Mouse (Mus musculus) CH12.LX (cell line): Measurements from ENCODE around the gene Ermap. TPM values are rescaled to one million over a fixed set of nuclear protein-coding genes. Genes with fewer than 3 reads are reported as not detected.

Experiments
- polyA plus RNA-seq: library from polyadenylated mRNA; unstranded; fragments of >175 nt; gene quantifications from 2 replicates; pipeline ENCODE4 v1.2.1, GENCODE M21; 2012; ENCODE audit warnings: low read depth; ENCODE audit not compliant: insufficient read length
- total RNA-seq, 2 experiments: library from RNA; depleted of rRNA; stranded (reverse); fragments of 300-350 nt in 1 of 2; fragments of >200 nt in 1 of 2; gene quantifications; 2 replicates each; pipeline ENCODE4 v1.2.3; 2012 to 2014

The Ermap gene
- total and polyA plus RNA-seq, 3 experiments: not detected

Other genes with a start within 250 kb of the Ermap start
- 0.34 and 0.46 TPM in 2 replicates for gene Lao1, start 228.4 kb downstream of the Ermap start, total RNA-seq (2012; rRNA removed)
- gene Lao1, start 228.4 kb downstream of the Ermap start, total RNA-seq (2014; rRNA removed): not detected in 2 replicates
- 0.81 and 1.1 TPM in 2 replicates for gene Lao1, start 228.4 kb downstream of the Ermap start, polyA plus RNA-seq
- gene Slc2a1, start 81.3 kb downstream of the Ermap start, total RNA-seq (2012; rRNA removed): 26.8 and 46.2 TPM in 2 replicates
- 55.3 and 64.9 TPM in 2 replicates for gene Slc2a1, start 81.3 kb downstream of the Ermap start, total RNA-seq (2014; rRNA removed)
- gene Slc2a1, start 81.3 kb downstream of the Ermap start, polyA plus RNA-seq: 30.5 and 33.4 TPM in 2 replicates
- 4.6 and 4.7 TPM in 2 replicates for gene Zfp691, start 15.8 kb downstream of the Ermap start, total RNA-seq (2012; rRNA removed)
- 2.3 and 3.2 TPM in 2 replicates for gene Zfp691, start 15.8 kb downstream of the Ermap start, total RNA-seq (2014; rRNA removed)
- 3.8 and 4.0 TPM in 2 replicates for gene Zfp691, start 15.8 kb downstream of the Ermap start, polyA plus RNA-seq
- 15.8 and 16.2 TPM in 2 replicates for gene Svbp, start 5.3 kb upstream of the Ermap start, total RNA-seq (2012; rRNA removed)
- 15.5 and 15.7 TPM in 2 replicates for gene Svbp, start 5.3 kb upstream of the Ermap start, total RNA-seq (2014; rRNA removed)
- gene Svbp, start 5.3 kb upstream of the Ermap start, polyA plus RNA-seq: 21.8 and 23.5 TPM in 2 replicates
- gene Tmem269, start 28.2 kb upstream of the Ermap start, total RNA-seq (2012; rRNA removed): not detected in 2 replicates
- 0.16 TPM in 1 of 2 replicates, not detected in the other for gene Tmem269, start 28.2 kb upstream of the Ermap start, total RNA-seq (2014; rRNA removed)
- 0.18 TPM in 1 of 2 replicates, not detected in the other for gene Tmem269, start 28.2 kb upstream of the Ermap start, polyA plus RNA-seq
- gene AU022252, start 42.7 kb upstream of the Ermap start, total RNA-seq (2012; rRNA removed): 7.5 and 8.7 TPM in 2 replicates
- gene AU022252, start 42.7 kb upstream of the Ermap start, total RNA-seq (2014; rRNA removed): 12.7 and 13.5 TPM in 2 replicates
- 15.4 and 18.8 TPM in 2 replicates for gene AU022252, start 42.7 kb upstream of the Ermap start, polyA plus RNA-seq
- 11.3 and 14.8 TPM in 2 replicates for gene P3h1, start 42.9 kb upstream of the Ermap start, total RNA-seq (2012; rRNA removed)
- 27.1 and 29.2 TPM in 2 replicates for gene P3h1, start 42.9 kb upstream of the Ermap start, total RNA-seq (2014; rRNA removed)
- gene P3h1, start 42.9 kb upstream of the Ermap start, polyA plus RNA-seq: 31.6 and 32.0 TPM in 2 replicates
- not detected in 2 replicates for gene Cldn19, start 65.4 kb upstream of the Ermap start, total RNA-seq (2012; rRNA removed)
- not detected in 2 replicates for gene Cldn19, start 65.4 kb upstream of the Ermap start, total RNA-seq (2014; rRNA removed)
- gene Cldn19, start 65.4 kb upstream of the Ermap start, polyA plus RNA-seq: 0.08 and 0.09 TPM in 2 replicates
- 724 and 865 TPM in 2 replicates for gene Ybx1, start 104.6 kb upstream of the Ermap start, total RNA-seq (2012; rRNA removed)
- gene Ybx1, start 104.6 kb upstream of the Ermap start, total RNA-seq (2014; rRNA removed): 901 and 989 TPM in 2 replicates
- gene Ybx1, start 104.6 kb upstream of the Ermap start, polyA plus RNA-seq: 2,139 and 2,246 TPM in 2 replicates
- 125 and 175 TPM in 2 replicates for gene Ppih, start 130.5 kb upstream of the Ermap start, total RNA-seq (2012; rRNA removed)
- 179 and 195 TPM in 2 replicates for gene Ppih, start 130.5 kb upstream of the Ermap start, total RNA-seq (2014; rRNA removed)
- 132 and 158 TPM in 2 replicates for gene Ppih, start 130.5 kb upstream of the Ermap start, polyA plus RNA-seq
- 0.04 TPM in 1 of 2 replicates, not detected in the other for gene Ccdc30, start 225.5 kb upstream of the Ermap start, total RNA-seq (2012; rRNA removed)
- not detected in 2 replicates for gene Ccdc30, start 225.5 kb upstream of the Ermap start, total RNA-seq (2014; rRNA removed)
- not detected in 2 replicates for gene Ccdc30, start 225.5 kb upstream of the Ermap start, polyA plus RNA-seq
- gene Ppcs, start 232.4 kb upstream of the Ermap start, total RNA-seq (2012; rRNA removed): 14.7 and 20.1 TPM in 2 replicates
- 20.7 and 22.7 TPM in 2 replicates for gene Ppcs, start 232.4 kb upstream of the Ermap start, total RNA-seq (2014; rRNA removed)
- gene Ppcs, start 232.4 kb upstream of the Ermap start, polyA plus RNA-seq: 19.1 and 19.3 TPM in 2 replicates
- gene Zmynd12, start 232.8 kb upstream of the Ermap start, total RNA-seq (2012; rRNA removed): 0.13 and 0.25 TPM in 2 replicates
- 0.47 and 0.75 TPM in 2 replicates for gene Zmynd12, start 232.8 kb upstream of the Ermap start, total RNA-seq (2014; rRNA removed)
- 0.53 and 1.0 TPM in 2 replicates for gene Zmynd12, start 232.8 kb upstream of the Ermap start, polyA plus RNA-seq